Mouse (Mus musculus) limb, embryonic 12.5 days (tissue): ENCODE measurements around the gene Smarcd2. TPM values are rescaled to one million over a fixed set of nuclear protein-coding genes. Genes with fewer than 3 reads are reported as not detected.
"Not testable (repeated sequence)": the region's sequence is repeated elsewhere in the genome, so short reads cannot be mapped to it uniquely, and the experiment has no call there.

Experiments used
- ATAC-seq: fragments of 200-750 bp; cut with Nextera tagmentation; 2 replicates; pipeline ENCODE4 v1.8.0; 2017; ENCODE audit warnings: low read depth, moderate TSS enrichment; ENCODE audit not compliant: insufficient number of reproducible peaks, insufficient read depth, low FRiP score, low TSS enrichment
- H3K27ac ChIP-seq: fragments of 300-500 bp; sonication (generic); 2 replicates; pipeline ENCODE4 v1.5.1; 2016; ENCODE audit warnings: mild to moderate bottlenecking, moderate library complexity
- H3K27me3 ChIP-seq: fragments of 300-500 bp; sonication (generic); 2 replicates; pipeline ENCODE4 v1.6.1; 2016; ENCODE audit warnings: mild to moderate bottlenecking, moderate library complexity
- H3K36me3 ChIP-seq: fragments of 300-500 bp; sonication (generic); 2 replicates; pipeline ENCODE4 v1.6.1; 2016; ENCODE audit warnings: mild to moderate bottlenecking, moderate library complexity
- H3K4me1 ChIP-seq: fragments of 300-500 bp; sonication (generic); replicated peaks from 2 replicates; pipeline ENCODE4 v1.6.1; 2016
- H3K4me2 ChIP-seq: fragments of 300-500 bp; sonication (generic); 2 replicates; pipeline ENCODE4 v1.6.1; 2016; ENCODE audit warnings: mild to moderate bottlenecking, moderate library complexity
- H3K4me3 ChIP-seq: fragments of 300-500 bp; sonication (generic); replicated peaks from 2 replicates; pipeline ENCODE4 v1.5.1; 2016; ENCODE audit warnings: mild to moderate bottlenecking
- H3K9ac ChIP-seq: fragments of 300-500 bp; sonication (generic); replicated peaks from 2 replicates; pipeline ENCODE4 v1.6.1; 2016; ENCODE audit warnings: mild to moderate bottlenecking, moderate library complexity
- H3K9me3 ChIP-seq: fragments of 300-500 bp; sonication (generic); 2 replicates; pipeline ENCODE4 v1.6.1; 2016; ENCODE audit warnings: mild to moderate bottlenecking, moderate library complexity
- WGBS: fragments of 180-500 bp; shearing (Covaris S2); methylation state at CpG from one replicate; pipeline ENCODE4 v1.1.7; 2016; 5-methylcytosine and 5-hydroxymethylcytosine counted together
- polyA plus RNA-seq: library from polyadenylated mRNA; unstranded; fragments of >200 nt; fragmentation: Nextera tagmentation; extraction: Ambion mirVana; gene quantifications from 2 replicates; pipeline ENCODE4 v1.2.1, GENCODE M21; 2016

Gene Smarcd2
- polyA plus RNA-seq, 1 experiment from 2014 or later: 104 TPM

DNA sequence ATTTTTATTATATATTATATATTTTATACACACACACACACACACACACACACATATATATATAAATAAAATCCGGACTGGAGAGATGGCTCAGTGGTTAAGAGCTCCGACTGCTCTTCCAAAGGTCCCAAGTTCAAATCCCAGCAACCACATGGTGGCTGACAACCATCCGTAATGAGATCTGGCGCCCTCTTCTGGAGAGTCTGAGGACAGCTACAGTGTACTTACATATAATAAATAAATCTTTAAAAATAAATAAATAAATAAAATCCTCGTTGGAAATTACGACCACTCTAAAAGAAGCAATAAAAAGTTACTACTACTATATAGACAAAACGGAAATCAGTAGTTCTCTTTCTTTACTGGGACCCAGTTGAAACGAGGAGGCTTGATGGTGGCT, 38.8 kb downstream of the Smarcd2 start:
- not testable (repeated sequence) for H3K9me3 ChIP-seq, H3K4me1 ChIP-seq, H3K4me2 ChIP-seq, H3K27me3 ChIP-seq, ATAC-seq, H3K9ac ChIP-seq, H3K4me3 ChIP-seq, H3K27ac ChIP-seq
- peaks cover 85% of the 10 kb centered on the region for H3K36me3 ChIP-seq
- 69% methylated on average over 8 of the region's 8 CpGs for WGBS

DNA sequence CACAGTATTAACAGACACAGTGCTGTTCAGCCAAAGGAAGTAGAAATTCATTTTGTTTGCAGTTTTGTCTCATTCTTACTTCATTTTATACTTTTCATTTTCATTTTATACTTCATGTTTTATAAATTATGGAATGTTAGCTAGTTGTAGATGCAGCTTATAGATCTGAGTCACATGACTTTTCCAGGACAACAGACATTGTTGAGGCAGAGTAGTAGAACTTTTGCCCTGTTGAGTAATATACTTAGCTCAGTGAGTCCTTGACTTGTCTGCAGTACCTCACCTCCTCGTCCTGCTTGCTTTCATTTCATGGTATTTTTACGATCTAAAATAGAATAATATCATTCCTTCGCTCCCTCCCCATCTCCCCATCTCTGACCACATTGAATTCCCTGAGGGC, 52.2 kb downstream of the Smarcd2 start:
- no peak for ATAC-seq
- Histone ChIP-seq H3K4me3 (no peak overlapping the region), H3K36me3 (peaks cover 19% of the 10 kb centered on the region), H3K27ac (no peak overlapping the region), H3K4me2 (no peak overlapping the region), H3K9me3 (no peaks in the 10 kb centered on the region), H3K4me1 (peaks cover 14% of the 10 kb centered on the region), H3K9ac (no peak overlapping the region), H3K27me3 (no peaks in the 10 kb centered on the region)
- 90% methylated on average over 3 of the region's 3 CpGs for WGBS

DNA sequence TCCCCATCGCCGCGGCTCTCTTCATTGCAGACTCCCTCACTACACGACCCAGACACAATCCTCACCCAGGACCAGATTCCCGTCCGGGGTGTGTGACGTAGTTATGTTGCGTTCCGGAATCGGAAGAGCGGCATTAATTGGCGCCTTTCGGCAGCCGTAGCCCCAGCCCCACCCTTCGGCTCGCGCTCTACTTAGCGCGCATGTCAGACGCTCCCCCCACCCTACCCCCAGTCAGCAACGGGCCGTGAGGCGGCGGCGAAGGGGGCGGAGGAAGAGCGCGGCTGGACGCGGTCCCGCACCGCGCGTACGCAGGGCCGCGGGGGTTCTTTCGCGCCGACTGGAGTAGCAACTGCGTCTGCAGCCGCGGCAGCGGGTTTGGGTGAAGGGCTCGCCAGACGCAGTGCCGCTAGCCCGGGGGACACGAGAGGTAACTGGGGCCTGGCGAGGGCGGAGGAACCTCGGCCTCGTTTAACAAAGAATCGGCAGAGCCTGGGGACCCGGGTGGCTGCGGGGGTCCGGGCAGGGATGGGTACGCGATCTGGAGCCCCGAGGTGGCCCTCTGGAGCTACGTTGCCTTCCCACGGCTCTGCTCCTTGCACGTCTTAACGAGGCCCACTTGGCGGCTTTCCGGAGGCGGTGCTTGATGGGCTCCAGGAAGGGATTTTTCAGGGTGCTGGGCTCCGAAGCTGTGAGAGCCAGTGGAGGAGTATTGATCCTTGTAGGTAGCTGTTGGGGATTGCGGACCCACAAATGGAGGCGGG, 55.9 kb downstream of the Smarcd2 start, which contains the start of gene Ddx42:
Ddx42 (plus strand) TSS at position 197 of the 761 bp plus-strand sequence.
- peak; percentile 93 for ATAC-seq
- peak within 1 kb of the TSS; percentile 63 for H3K4me3 ChIP-seq
- no peaks in the 10 kb centered on the region for H3K27me3 ChIP-seq
- peaks cover 26% of the 10 kb centered on the region for H3K4me1 ChIP-seq
- no peaks in the 10 kb centered on the region for H3K9me3 ChIP-seq
- peaks cover 14% of the 10 kb centered on the region for H3K36me3 ChIP-seq
- peak within 1 kb of the TSS; percentile 78 for H3K4me2 ChIP-seq
- H3K27ac ChIP-seq: peak within 1 kb of the TSS; percentile 93
- H3K9ac ChIP-seq: peak within 1 kb of the TSS; percentile 87
- WGBS: under 1% methylated on average over 70 of the region's 70 CpGs

DNA sequence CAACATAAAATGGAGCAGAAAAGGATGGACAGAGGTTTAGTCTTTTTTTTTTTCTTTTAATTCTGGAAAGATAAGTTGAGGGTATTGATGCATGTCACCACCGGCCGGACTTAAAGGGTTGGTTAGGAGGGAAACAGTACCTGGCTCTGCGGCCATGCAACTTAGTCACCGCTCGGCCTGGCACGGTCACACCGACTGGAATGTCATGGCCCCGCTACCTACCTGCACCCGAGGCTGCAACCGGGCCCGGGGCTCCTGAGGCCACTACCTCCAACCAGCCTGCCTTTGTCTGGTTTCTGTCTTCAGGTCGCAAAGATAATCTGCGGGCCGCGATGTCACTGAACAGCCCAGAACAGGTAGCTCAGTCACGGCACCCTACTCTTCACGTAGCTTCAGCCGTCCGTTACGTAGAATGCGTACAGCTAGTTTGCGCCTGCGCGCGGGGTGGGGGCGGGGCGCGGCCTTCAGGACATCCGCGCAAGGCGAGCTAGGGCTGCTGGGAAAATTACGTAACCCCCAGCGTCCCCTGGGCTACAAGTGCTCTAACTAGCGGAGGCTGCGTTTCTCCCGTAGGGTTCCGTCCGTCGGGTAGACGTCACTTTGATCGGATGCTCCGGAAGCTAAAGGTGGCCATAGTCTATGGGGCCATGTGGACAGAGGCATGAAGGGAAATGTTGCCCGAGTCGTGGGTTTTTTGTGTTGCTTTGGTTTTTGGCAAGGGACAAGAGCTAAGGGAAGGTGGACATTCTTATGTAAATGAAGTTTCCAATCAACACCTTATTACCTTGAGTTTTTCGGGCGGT, 56.6 kb downstream of the Smarcd2 start, which contains the start of gene Ccdc47:
Ccdc47 (minus strand) TSS at position 418 of the 803 bp plus-strand sequence.
- Histone ChIP-seq H3K4me1 (peaks cover 26% of the 10 kb centered on the region), H3K27me3 (no peaks in the 10 kb centered on the region), H3K36me3 (peaks cover 22% of the 10 kb centered on the region), H3K9me3 (no peaks in the 10 kb centered on the region), H3K27ac (peak within 1 kb of the TSS; percentile 93), H3K4me2 (peak within 1 kb of the TSS; percentile 78), H3K9ac (peak within 1 kb of the TSS; percentile 87), H3K4me3 (peak within 1 kb of the TSS; percentile 63)
- peak; percentile 98 for ATAC-seq
- under 1% methylated on average over 46 of the region's 46 CpGs for WGBS

DNA sequence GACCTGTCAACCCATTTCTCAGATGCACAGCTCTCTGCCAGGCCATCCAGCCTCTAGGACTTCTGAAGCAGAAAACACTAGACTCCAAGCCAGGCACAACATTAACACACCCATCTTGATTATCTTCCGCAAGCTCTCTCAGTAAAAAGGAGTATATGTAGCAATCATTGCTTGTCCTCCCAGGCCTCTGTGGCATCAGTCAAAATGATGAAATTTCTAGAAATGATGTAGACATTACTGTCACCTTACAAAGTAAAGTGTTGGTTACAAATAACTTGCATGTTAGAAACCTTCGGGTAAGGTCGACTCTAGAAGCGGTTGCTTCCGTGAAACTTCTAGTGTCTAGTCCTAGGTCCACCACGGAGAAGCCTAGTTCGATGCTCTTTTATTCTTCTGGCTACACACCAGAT, 57.3 kb downstream of the Smarcd2 start:
- peak overlapping the region; percentile 93; the same call in 1 of the 2 replicates for H3K27ac ChIP-seq
- no peak for ATAC-seq

DNA sequence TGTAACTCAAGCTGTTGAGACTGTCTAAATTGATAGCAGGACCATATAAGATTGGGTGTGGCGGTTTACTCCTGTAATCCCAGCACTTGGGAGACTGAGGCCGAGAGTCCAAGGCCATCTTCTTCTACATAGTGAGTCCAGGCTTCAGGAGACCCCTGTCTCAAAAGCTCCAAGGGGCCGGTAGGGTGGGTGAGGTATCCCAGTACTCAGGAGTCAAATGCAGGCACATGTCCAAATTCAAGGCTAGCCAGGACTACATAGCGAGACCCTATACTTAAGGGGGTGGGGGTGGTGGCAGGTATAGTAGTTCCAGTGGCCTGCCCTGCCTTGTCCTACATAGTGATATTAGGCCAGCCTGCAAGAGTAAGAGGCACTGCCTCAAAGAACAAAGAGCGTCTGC, 57.9 kb downstream of the Smarcd2 start:
- peak overlapping the region; percentile 87 for H3K9ac ChIP-seq
- no peak for ATAC-seq
- H3K4me2 ChIP-seq: peak overlapping the region; percentile 78

More for the DNA sequence above, 57.3 kb downstream of the Smarcd2 start:
- Histone ChIP-seq H3K9ac (peak overlapping the region; percentile 87), H3K27me3 (no peaks in the 10 kb centered on the region), H3K4me2 (peak overlapping the region; percentile 78), H3K4me1 (peaks cover 26% of the 10 kb centered on the region), H3K36me3 (peaks cover 28% of the 10 kb centered on the region), H3K9me3 (no peaks in the 10 kb centered on the region), H3K4me3 (peak overlapping the region; percentile 63)
- 30% methylated on average over 7 of the region's 7 CpGs for WGBS

More for the DNA sequence above, 57.9 kb downstream of the Smarcd2 start:
- H3K4me3 ChIP-seq: peak overlapping the region; percentile 63
- no peak overlapping the region for H3K27ac ChIP-seq
- H3K36me3 ChIP-seq: peaks cover 34% of the 10 kb centered on the region
- no peaks in the 10 kb centered on the region for H3K9me3 ChIP-seq
- H3K4me1 ChIP-seq: peaks cover 26% of the 10 kb centered on the region
- no peaks in the 10 kb centered on the region for H3K27me3 ChIP-seq
- WGBS: 91% methylated on average over 5 of the region's 5 CpGs

Other genes starting within 250 kb of the Smarcd2 start
- 85.4 and 91.5 TPM in 2 replicates for gene Dcaf7, start 236.1 kb downstream of the Smarcd2 start, polyA plus RNA-seq
- gene Taco1, start 206.9 kb downstream of the Smarcd2 start, polyA plus RNA-seq: 9.0 and 10.9 TPM in 2 replicates
- gene Map3k3, start 188.4 kb downstream of the Smarcd2 start, polyA plus RNA-seq: 27.3 and 35.1 TPM in 2 replicates
- gene Gm10840, start 112.1 kb downstream of the Smarcd2 start, polyA plus RNA-seq: not detected in 2 replicates
- 508 and 509 TPM in 2 replicates for gene Limd2, start 112.1 kb downstream of the Smarcd2 start, polyA plus RNA-seq
- 31.1 and 33.2 TPM in 2 replicates for gene Strada, start 70.8 kb downstream of the Smarcd2 start, polyA plus RNA-seq
- 73.9 and 78.5 TPM in 2 replicates for gene Ccdc47, start 56.6 kb downstream of the Smarcd2 start, polyA plus RNA-seq
- 107 and 111 TPM in 2 replicates for gene Ddx42, start 56.0 kb downstream of the Smarcd2 start, polyA plus RNA-seq
- gene Ftsj3, start 16.9 kb downstream of the Smarcd2 start, polyA plus RNA-seq: 61.2 and 71.6 TPM in 2 replicates
- gene Psmc5, start 16.8 kb downstream of the Smarcd2 start, polyA plus RNA-seq: 352 and 355 TPM in 2 replicates
- gene Tcam1, start 3.7 kb upstream of the Smarcd2 start, polyA plus RNA-seq: 0.30 and 0.37 TPM in 2 replicates
- not detected in 2 replicates for gene Gh, start 28.9 kb upstream of the Smarcd2 start, polyA plus RNA-seq
- 1.3 and 1.8 TPM in 2 replicates for gene Cd79b, start 41.8 kb upstream of the Smarcd2 start, polyA plus RNA-seq
- gene Scn4a, start 80.3 kb upstream of the Smarcd2 start, polyA plus RNA-seq: 0.25 and 0.51 TPM in 2 replicates
- not detected in 2 replicates for gene Prr29, start 92.5 kb upstream of the Smarcd2 start, polyA plus RNA-seq
- gene Icam2, start 115.1 kb upstream of the Smarcd2 start, polyA plus RNA-seq: 17.8 and 27.9 TPM in 2 replicates
- 7.9 and 8.3 TPM in 2 replicates for gene Ern1, start 214.9 kb upstream of the Smarcd2 start, polyA plus RNA-seq